In the genomic region with DNA sequence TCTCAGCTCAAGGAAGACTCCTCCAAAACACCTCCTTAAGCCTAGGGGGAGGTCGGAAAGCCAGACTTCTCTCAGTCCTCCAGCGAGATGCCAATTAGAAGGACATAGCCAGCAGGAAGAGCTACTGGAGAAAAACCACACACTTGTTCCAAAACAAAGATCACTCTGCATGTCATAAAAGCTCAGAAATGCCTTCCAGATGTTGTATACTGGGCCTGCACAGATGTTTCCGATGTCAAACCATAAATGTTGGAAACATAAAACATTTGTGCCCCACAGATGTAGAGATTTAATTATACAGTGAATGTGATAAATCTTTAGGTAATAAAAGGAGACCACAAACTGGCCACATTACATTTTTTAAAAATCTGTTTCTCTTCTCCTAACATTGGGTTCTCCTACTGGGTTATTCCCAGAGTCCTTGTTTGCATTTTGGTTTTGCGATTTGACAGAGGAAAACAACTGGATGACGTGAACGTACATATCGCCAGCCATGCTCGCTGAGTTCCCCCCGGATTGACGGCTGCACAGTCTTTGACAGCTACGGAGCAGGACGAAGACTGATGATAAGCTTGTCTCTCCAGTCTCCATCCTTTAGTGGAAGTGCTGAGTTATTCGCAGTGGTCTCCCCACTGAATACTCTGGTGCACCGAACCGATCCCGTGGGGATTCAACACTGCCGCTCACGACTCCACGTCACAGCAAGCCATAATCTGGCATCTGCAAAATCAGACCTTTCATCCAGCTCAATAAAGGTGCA, we compare ENCODE assay signal across 23 mouse cellular contexts.
DNase-seq lines count a peak whose midpoint lies in the region; ATAC-seq and TF ChIP-seq lines count a peak whose summit lies in the region.
"Had no signal": no experiment of that assay in that cellular context is flagged by ENCODE, and none has a peak within 500 bp of the region (broad histone marks: within the 10 kb centered on the region; RNA-seq: fewer than 3 reads in every experiment).

No protein-coding gene starts in this region.

- H3K9me3 ChIP-seq in kidney, embryonic 16.5 days (ENCODE audit: low read length): no peaks in the 10 kb centered on the region
- H3K9me3 ChIP-seq in embryonic facial prominence, embryonic 14.5 days (ENCODE audit: control insufficient read depth, low read length): no peaks in the 10 kb centered on the region
- no peaks in the 10 kb centered on the region for H3K9me3 ChIP-seq in limb, embryonic 13.5 days
- H3K9me3 ChIP-seq in midbrain, postnatal 0 days (ENCODE audit: low read length): no peaks in the 10 kb centered on the region
- H3K9me3 ChIP-seq: forebrain, embryonic 10.5 days; heart, embryonic 12.5 days; hindbrain, embryonic 12.5 days; liver, embryonic 15.5 days; stomach, embryonic 15.5 days had no signal

- H3K9ac ChIP-seq in kidney, embryonic 16.5 days (replicated peaks; ENCODE audit: low read length): no peak overlapping the region
- H3K9ac ChIP-seq in embryonic facial prominence, embryonic 14.5 days (ENCODE audit: low read depth, low read length): no peak overlapping the region
- no peak overlapping the region for H3K9ac ChIP-seq in limb, embryonic 13.5 days
- no peak overlapping the region for H3K9ac ChIP-seq in midbrain, postnatal 0 days (replicated peaks; ENCODE audit: low read length, poor library complexity, severe bottlenecking)
- H3K9ac ChIP-seq: heart, embryonic 12.5 days; hindbrain, embryonic 12.5 days; liver, embryonic 15.5 days; stomach, embryonic 15.5 days had no signal

- DNase-seq in kidney, adult 11 months: no peak
- peak; percentile 3 for DNase-seq in 3T3-L1 (ENCODE audit: low read depth, low spot score)
- peak; percentile 80 for DNase-seq in embryonic facial prominence, embryonic 14.5 days (ENCODE audit: low spot score)
- no peak for DNase-seq in midbrain, postnatal 0 days (ENCODE audit: low spot score)
- no peak for DNase-seq in frontal cortex, postnatal 25 days (ENCODE audit: low spot score in 2 of 2)
- DNase-seq: cerebellum, adult 18-20 months; cerebellum, postnatal 25 days; gastrocnemius, postnatal 10 days; heart, adult 11 months; heart, postnatal 14 days; left cerebral cortex, postnatal 4 days; lung, postnatal 10 days; right cerebral cortex, postnatal 25 days; thymus, adult 2 months had no signal

- 58% methylated on average over 19 of the region's 19 CpGs for WGBS in kidney, embryonic 16.5 days
- 55% methylated on average over 19 of the region's 19 CpGs for WGBS in embryonic facial prominence, embryonic 14.5 days
- 23% methylated on average over 19 of the region's 19 CpGs for WGBS in limb, embryonic 13.5 days
- WGBS in midbrain, postnatal 0 days: 89% methylated on average over 19 of the region's 19 CpGs

- no peak overlapping the region for H3K4me2 ChIP-seq in kidney, embryonic 16.5 days (replicated peaks; ENCODE audit: low read depth, low read length)
- 0 out of 2 replicates have a peak overlapping the region, but pooled peaks have one; percentile 15 for H3K4me2 ChIP-seq in embryonic facial prominence, embryonic 14.5 days (ENCODE audit: low read depth, low read length)
- peak overlapping the region; percentile 51 for H3K4me2 ChIP-seq in limb, embryonic 13.5 days (replicated peaks)
- no peak overlapping the region for H3K4me2 ChIP-seq in midbrain, postnatal 0 days (ENCODE audit: low read depth, low read length, poor library complexity, severe bottlenecking)
- H3K4me2 ChIP-seq: heart, embryonic 12.5 days; hindbrain, embryonic 12.5 days; liver, embryonic 15.5 days; stomach, embryonic 15.5 days had no signal

- H3K4me1 ChIP-seq in kidney, embryonic 16.5 days (ENCODE audit: insufficient read depth, low read length): no peaks in the 10 kb centered on the region
- H3K4me1 ChIP-seq in embryonic facial prominence, embryonic 14.5 days (ENCODE audit: control insufficient read depth, insufficient read depth, low read length): 0 out of 2 replicates have a peak, but pooled peaks cover 9% of the 10 kb centered on the region
- peaks cover 13% of the 10 kb centered on the region for H3K4me1 ChIP-seq in limb, embryonic 13.5 days
- no peaks in the 10 kb centered on the region for H3K4me1 ChIP-seq in midbrain, postnatal 0 days (ENCODE audit: insufficient read depth, low read length)
- H3K4me1 ChIP-seq: forebrain, embryonic 10.5 days; heart, embryonic 12.5 days; hindbrain, embryonic 12.5 days; liver, embryonic 15.5 days; stomach, embryonic 15.5 days had no signal

- H3K27me3 ChIP-seq in kidney, embryonic 16.5 days (ENCODE audit: insufficient read depth, low read length): no peaks in the 10 kb centered on the region
- peaks cover 11% of the 10 kb centered on the region for H3K27me3 ChIP-seq in embryonic facial prominence, embryonic 14.5 days (replicated peaks; ENCODE audit: control insufficient read depth, insufficient read depth, low read length)
- peaks cover 17% of the 10 kb centered on the region for H3K27me3 ChIP-seq in limb, embryonic 13.5 days
- H3K27me3 ChIP-seq in midbrain, postnatal 0 days (ENCODE audit: insufficient read depth, low read length): no peaks in the 10 kb centered on the region
- H3K27me3 ChIP-seq: heart, embryonic 12.5 days; hindbrain, embryonic 12.5 days; liver, embryonic 15.5 days; stomach, embryonic 15.5 days had no signal

- TF ChIP-seq CTCF in midbrain, postnatal 0 days (IDR thresholded peaks at IDR 0.05): no peak

- 0 out of 2 replicates have a peak, but pooled peaks have one; percentile 23 for ATAC-seq in kidney, embryonic 16.5 days (ENCODE audit: low FRiP score, low TSS enrichment)
- ATAC-seq in embryonic facial prominence, embryonic 14.5 days (ENCODE audit: low read depth): peak; percentile 37; the same call in 1 of the 2 replicates
- peak; percentile 57 for ATAC-seq in limb, embryonic 13.5 days (ENCODE audit: low FRiP score, low read depth)
- no peak for ATAC-seq in midbrain, postnatal 0 days (ENCODE audit: low FRiP score)
- ATAC-seq: inflammation-experienced regulatory T-cells, adult 6 months had no signal

- no peak overlapping the region for H3K4me3 ChIP-seq in kidney, embryonic 16.5 days (ENCODE audit: low read length)
- H3K4me3 ChIP-seq in embryonic facial prominence, embryonic 14.5 days (ENCODE audit: low read depth, low read length): no peak overlapping the region
- peak overlapping the region; percentile 3; the same call in 1 of the 2 replicates for H3K4me3 ChIP-seq in limb, embryonic 13.5 days
- H3K4me3 ChIP-seq in midbrain, postnatal 0 days (ENCODE audit: low read depth, low read length): no peak overlapping the region
- H3K4me3 ChIP-seq: forebrain, embryonic 10.5 days; heart, embryonic 12.5 days; hindbrain, embryonic 12.5 days; left cerebral cortex, adult 2 months; liver, embryonic 15.5 days; stomach, embryonic 15.5 days had no signal

- H3K27ac ChIP-seq in kidney, embryonic 16.5 days (ENCODE audit: low read length): no peak overlapping the region
- H3K27ac ChIP-seq in embryonic facial prominence, embryonic 14.5 days (replicated peaks; ENCODE audit: low read depth, low read length): no peak overlapping the region
- H3K27ac ChIP-seq in limb, embryonic 13.5 days: no peak overlapping the region
- no peak overlapping the region for H3K27ac ChIP-seq in midbrain, postnatal 0 days (ENCODE audit: low read depth, low read length)
- H3K27ac ChIP-seq: forebrain, embryonic 10.5 days; hindbrain, embryonic 12.5 days; left cerebral cortex, adult 2 months; liver, embryonic 15.5 days; stomach, embryonic 15.5 days had no signal

- no peaks in the 10 kb centered on the region for H3K36me3 ChIP-seq in kidney, embryonic 16.5 days (ENCODE audit: insufficient read depth, low read length)
- no peaks in the 10 kb centered on the region for H3K36me3 ChIP-seq in embryonic facial prominence, embryonic 14.5 days (ENCODE audit: control insufficient read depth, insufficient read depth, low read length)
- no peaks in the 10 kb centered on the region for H3K36me3 ChIP-seq in limb, embryonic 13.5 days
- H3K36me3 ChIP-seq in midbrain, postnatal 0 days (ENCODE audit: insufficient read depth, low read length): no peaks in the 10 kb centered on the region
- H3K36me3 ChIP-seq: forebrain, embryonic 10.5 days; heart, embryonic 12.5 days; hindbrain, embryonic 12.5 days; liver, embryonic 15.5 days; stomach, embryonic 15.5 days had no signal

Comparison
In these comparisons a context has a peak if more than half of its experiments do, and no peak if none do; other contexts are left out.
1. H3K4me2 ChIP-seq: peak in embryonic facial prominence, embryonic 14.5 days (single experiment) and limb, embryonic 13.5 days (single experiment); none in kidney, embryonic 16.5 days (single experiment) and midbrain, postnatal 0 days (single experiment).
2. DNase-seq: peak in 3T3-L1 (single experiment) and embryonic facial prominence, embryonic 14.5 days (single experiment); none in kidney, adult 11 months (single experiment), midbrain, postnatal 0 days (single experiment) and frontal cortex, postnatal 25 days (0 of 2).